Mouse (Mus musculus): ENCODE measurements at regions not wholly inside any gene's neighbourhood (a gene's known extent, or its start where the extent isn't known, plus 50 kb on each side); places are given as distances from the start of the nearest gene placed in this dataset. TPM values are rescaled to one million over a fixed set of nuclear protein-coding genes. Genes with fewer than 3 reads are reported as not detected.

- 77% methylated on average over 4 of the region's 4 CpGs for WGBS
These were observed 98.6 kb upstream of the Mc3r start for GRCm38 (mm10) chr2:172149734-172150133.

GRCm38 (mm10) chr2:172150898-172151297, 97.4 kb upstream of the Mc3r start:
- Histone ChIP-seq H3K4me3 (replicated peaks) (no peak overlapping the region), H3K27ac (no peak overlapping the region), H3K4me1 (no peaks in the 10 kb centered on the region), H3K4me2 (no peak overlapping the region), H3K36me3 (replicated peaks) (no peaks in the 10 kb centered on the region), H3K9me3 (no peaks in the 10 kb centered on the region), H3K27me3 (no peaks in the 10 kb centered on the region; the same call in 1 of the 2 replicates), H3K9ac (no peak overlapping the region)
- no peak for ATAC-seq (ENCODE audit: low FRiP score)
- WGBS = 73% methylated on average over 1 of the region's 1 CpGs

More at GRCm38 (mm10) chr2:172149734-172150133, 98.6 kb upstream of the Mc3r start:
- Histone ChIP-seq H3K4me2 (no peak overlapping the region), H3K9ac (no peak overlapping the region), H3K36me3 (replicated peaks) (no peaks in the 10 kb centered on the region), H3K4me1 (no peaks in the 10 kb centered on the region), H3K4me3 (replicated peaks) (no peak overlapping the region), H3K9me3 (no peaks in the 10 kb centered on the region), H3K27ac (no peak overlapping the region), H3K27me3 (no peaks in the 10 kb centered on the region; the same call in 1 of the 2 replicates)
- no peak for ATAC-seq (ENCODE audit: low FRiP score)

GRCm38 (mm10) chr2:172159909-172160308, 88.4 kb upstream of the Mc3r start:
- H3K27ac ChIP-seq = no peak overlapping the region
- no peak overlapping the region for H3K4me2 ChIP-seq
- no peak for ATAC-seq (ENCODE audit: low FRiP score)
- no peak overlapping the region for H3K9ac ChIP-seq
- no peaks in the 10 kb centered on the region for H3K9me3 ChIP-seq
- H3K27me3 ChIP-seq = no peaks in the 10 kb centered on the region
- H3K36me3 ChIP-seq (replicated peaks) = no peaks in the 10 kb centered on the region
- 94% methylated on average over 16 of the region's 16 CpGs for WGBS
- no peak overlapping the region for H3K4me3 ChIP-seq (replicated peaks)
- H3K4me1 ChIP-seq = no peaks in the 10 kb centered on the region

GRCm38 (mm10) chr2:172177371-172177770, 70.9 kb upstream of the Mc3r start:
- Histone ChIP-seq H3K27me3 (no peaks in the 10 kb centered on the region), H3K9me3 (no peaks in the 10 kb centered on the region), H3K9ac (no peak overlapping the region), H3K36me3 (replicated peaks) (no peaks in the 10 kb centered on the region), H3K4me2 (no peak overlapping the region), H3K4me1 (peaks cover 6% of the 10 kb centered on the region; the same call in 1 of the 2 replicates), H3K27ac (no peak overlapping the region), H3K4me3 (replicated peaks) (no peak overlapping the region)
- WGBS = 87% methylated on average over 10 of the region's 10 CpGs
- no peak for ATAC-seq (ENCODE audit: low FRiP score)

DNA sequence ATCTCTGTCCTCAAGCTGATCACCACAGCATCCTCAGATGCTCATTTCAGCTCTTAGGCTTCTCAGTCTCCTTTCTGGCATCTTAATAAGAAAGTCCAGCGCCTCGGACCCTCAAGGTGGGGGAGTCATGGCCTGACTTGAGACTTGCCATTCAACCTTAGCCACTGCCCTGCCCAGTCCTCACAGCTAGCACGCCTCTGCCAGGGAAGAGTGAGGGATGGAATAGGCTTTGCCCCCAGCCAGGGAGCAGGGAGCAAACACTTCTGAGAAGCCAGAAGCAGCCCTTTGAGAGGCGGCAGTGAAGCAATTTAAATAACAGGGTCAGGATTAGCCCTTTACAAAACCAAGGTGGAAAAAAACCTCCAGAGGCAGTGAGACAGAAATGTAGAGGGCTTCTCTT, 69.0 kb upstream of the Mc3r start:
- ATAC-seq (ENCODE audit: low FRiP score) = no peak
- Histone ChIP-seq H3K4me2 (no peak overlapping the region), H3K9ac (no peak overlapping the region), H3K4me1 (peaks cover 6% of the 10 kb centered on the region; the same call in 1 of the 2 replicates), H3K4me3 (replicated peaks) (no peak overlapping the region), H3K9me3 (no peaks in the 10 kb centered on the region), H3K27ac (no peak overlapping the region), H3K27me3 (no peaks in the 10 kb centered on the region), H3K36me3 (replicated peaks) (no peaks in the 10 kb centered on the region)
- WGBS = 30% methylated on average over 4 of the region's 4 CpGs

DNA sequence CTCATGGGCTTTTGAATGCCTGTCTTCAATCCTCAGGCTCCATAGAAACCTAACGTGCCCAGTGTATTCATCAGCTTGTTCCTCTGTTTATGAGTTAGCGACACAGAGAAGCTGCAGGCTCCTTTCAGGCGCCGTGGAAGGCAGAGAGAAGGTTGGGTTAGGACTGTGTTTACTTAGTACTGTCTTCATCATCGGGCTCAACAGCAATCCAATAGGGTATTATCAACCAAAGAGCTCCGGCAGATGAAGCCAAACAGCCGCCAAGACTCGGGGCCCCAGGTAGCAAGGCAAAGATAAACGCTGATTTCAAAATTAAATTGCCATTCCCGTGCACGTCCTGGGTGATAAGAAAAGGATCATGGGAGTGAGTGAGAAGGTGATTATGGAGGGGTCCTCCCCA, 50.5 kb upstream of the Mc3r start:
- Histone ChIP-seq H3K4me1 (no peaks in the 10 kb centered on the region), H3K36me3 (replicated peaks) (no peaks in the 10 kb centered on the region), H3K27ac (no peak overlapping the region), H3K4me3 (replicated peaks) (no peak overlapping the region), H3K4me2 (no peak overlapping the region), H3K9me3 (no peaks in the 10 kb centered on the region), H3K27me3 (no peaks in the 10 kb centered on the region), H3K9ac (no peak overlapping the region)
- no peak for ATAC-seq (ENCODE audit: low FRiP score)
- WGBS = 84% methylated on average over 11 of the region's 11 CpGs

Small RNA genes in the stretch of these regions (microRNA-seq; reads per million reads assigned to microRNA genes)
- gene Gm44301 = not detected
